Comparison of ENCODE assay signal across 17 mouse cellular contexts in the genomic region with DNA sequence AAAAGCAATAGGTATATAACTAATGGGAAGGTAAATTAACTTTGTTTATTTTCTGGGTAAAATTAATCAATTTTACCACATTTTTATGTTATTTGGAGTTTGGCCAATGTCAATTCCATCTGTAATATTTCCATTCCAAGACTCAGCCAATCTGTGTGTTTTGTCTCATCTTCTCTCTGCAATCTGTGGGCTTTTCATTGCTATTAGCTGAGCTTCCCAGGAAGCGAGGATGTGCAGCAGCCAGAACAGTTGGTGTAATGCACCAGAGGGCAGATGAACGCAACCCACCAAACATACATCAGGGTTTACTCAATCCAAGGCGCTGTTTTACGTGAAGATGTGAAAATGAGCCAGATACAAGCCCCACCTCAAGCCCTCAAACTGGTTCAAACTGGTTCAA.
DNase-seq lines count a peak whose midpoint lies in the region; ATAC-seq and TF ChIP-seq lines count a peak whose summit lies in the region.
"Had no signal": no experiment of that assay in that cellular context is flagged by ENCODE, and none has a peak within 500 bp of the region (broad histone marks: within the 10 kb centered on the region; RNA-seq: fewer than 3 reads in every experiment).

No protein-coding gene starts in this region.

- H3K4me2 ChIP-seq in forebrain, postnatal 0 days (ENCODE audit: low read depth), result no peak overlapping the region
- H3K4me2 ChIP-seq in forebrain, embryonic 15.5 days (replicated peaks), result no peak overlapping the region
- H3K4me2 ChIP-seq: embryonic facial prominence, embryonic 12.5 days; heart, embryonic 13.5 days; hindbrain, embryonic 15.5 days had no signal

- H3K27ac ChIP-seq in forebrain, postnatal 0 days (ENCODE audit: low read depth, low read length), result no peak overlapping the region
- H3K27ac ChIP-seq in forebrain, embryonic 15.5 days (replicated peaks), result no peak overlapping the region
- H3K27ac ChIP-seq: embryonic facial prominence, embryonic 12.5 days; heart, embryonic 13.5 days; hindbrain, embryonic 15.5 days had no signal

- no peaks in the 10 kb centered on the region; the same call in 1 of the 2 replicates for H3K27me3 ChIP-seq in forebrain, postnatal 0 days (ENCODE audit: insufficient read depth, low read length)
- H3K27me3 ChIP-seq in forebrain, embryonic 15.5 days, result no peaks in the 10 kb centered on the region; the same call in 1 of the 2 replicates
- H3K27me3 ChIP-seq: embryonic facial prominence, embryonic 12.5 days; heart, embryonic 13.5 days had no signal

- DNase-seq in forebrain, postnatal 0 days, result peak; percentile 45
- DNase-seq in layer of hippocampus, adult 18-20 months (ENCODE audit: low spot score in 2 of 2), result peak; percentile 16 to 27
- DNase-seq in layer of hippocampus, adult 9-11 months, result peak; percentile 32
- DNase-seq in urinary bladder, adult 2 months (ENCODE audit: low spot score), result no peak
- DNase-seq in thymus, adult 18-20 months, result no peak
- DNase-seq: adrenal gland, adult 2 months; adrenal gland, postnatal 25 days; cerebellum, adult 11-12 months; cerebellum, adult 9-10 months; cerebellum, postnatal 25 days; gastrocnemius, postnatal 36 days; heart, adult 11 months; heart, postnatal 36 days had no signal

- no peaks in the 10 kb centered on the region for H3K36me3 ChIP-seq in forebrain, postnatal 0 days (ENCODE audit: insufficient read depth)
- H3K36me3 ChIP-seq in forebrain, embryonic 15.5 days, result no peaks in the 10 kb centered on the region
- H3K36me3 ChIP-seq: embryonic facial prominence, embryonic 12.5 days; heart, embryonic 13.5 days; hindbrain, embryonic 15.5 days had no signal

- H3K4me1 ChIP-seq in forebrain, postnatal 0 days (ENCODE audit: insufficient read depth), result no peaks in the 10 kb centered on the region
- H3K4me1 ChIP-seq in forebrain, embryonic 15.5 days, result no peaks in the 10 kb centered on the region
- H3K4me1 ChIP-seq: embryonic facial prominence, embryonic 12.5 days; heart, embryonic 13.5 days; hindbrain, embryonic 15.5 days had no signal

- 71% methylated on average over 4 of the region's 4 CpGs for WGBS in forebrain, postnatal 0 days
- WGBS in forebrain, embryonic 15.5 days, result 71% methylated on average over 4 of the region's 4 CpGs

- H3K4me3 ChIP-seq in forebrain, postnatal 0 days (ENCODE audit: low read depth, low read length), result no peak overlapping the region
- no peak overlapping the region for H3K4me3 ChIP-seq in forebrain, embryonic 15.5 days
- H3K4me3 ChIP-seq: embryonic facial prominence, embryonic 12.5 days; heart, embryonic 13.5 days; hindbrain, embryonic 15.5 days had no signal

- no peak overlapping the region for H3K9ac ChIP-seq in forebrain, postnatal 0 days
- no peak overlapping the region for H3K9ac ChIP-seq in forebrain, embryonic 15.5 days (replicated peaks)
- H3K9ac ChIP-seq: embryonic facial prominence, embryonic 12.5 days; heart, embryonic 13.5 days; hindbrain, embryonic 15.5 days had no signal

- H3K9me3 ChIP-seq in forebrain, postnatal 0 days (ENCODE audit: low read length), result no peaks in the 10 kb centered on the region
- no peaks in the 10 kb centered on the region for H3K9me3 ChIP-seq in forebrain, embryonic 15.5 days
- H3K9me3 ChIP-seq: embryonic facial prominence, embryonic 12.5 days; heart, embryonic 13.5 days; hindbrain, embryonic 15.5 days had no signal

- no peak for ATAC-seq in forebrain, postnatal 0 days
- ATAC-seq in forebrain, embryonic 15.5 days (replicated peaks), result no peak

- TF ChIP-seq CTCF in forebrain, postnatal 0 days (IDR thresholded peaks at IDR 0.05; ENCODE audit: low read depth), result no peak

Comparison
In these comparisons a context has a peak if more than half of its experiments do, and no peak if none do; other contexts are left out.
1. DNase-seq: peak in forebrain, postnatal 0 days (single experiment), layer of hippocampus, adult 18-20 months (2 of 2) and layer of hippocampus, adult 9-11 months (single experiment); none in urinary bladder, adult 2 months (single experiment) and thymus, adult 18-20 months (0 of 2).